Mouse (Mus musculus): Measurements from ENCODE around the gene Plekhs1. TPM values are rescaled to one million over a fixed set of nuclear protein-coding genes. Genes with fewer than 3 reads are reported as not detected.

The Plekhs1 gene
- polyA plus RNA-seq (2015; fragmentation: Nextera tagmentation; extraction: Ambion mirVana), result not detected in 2 replicates

DNA sequence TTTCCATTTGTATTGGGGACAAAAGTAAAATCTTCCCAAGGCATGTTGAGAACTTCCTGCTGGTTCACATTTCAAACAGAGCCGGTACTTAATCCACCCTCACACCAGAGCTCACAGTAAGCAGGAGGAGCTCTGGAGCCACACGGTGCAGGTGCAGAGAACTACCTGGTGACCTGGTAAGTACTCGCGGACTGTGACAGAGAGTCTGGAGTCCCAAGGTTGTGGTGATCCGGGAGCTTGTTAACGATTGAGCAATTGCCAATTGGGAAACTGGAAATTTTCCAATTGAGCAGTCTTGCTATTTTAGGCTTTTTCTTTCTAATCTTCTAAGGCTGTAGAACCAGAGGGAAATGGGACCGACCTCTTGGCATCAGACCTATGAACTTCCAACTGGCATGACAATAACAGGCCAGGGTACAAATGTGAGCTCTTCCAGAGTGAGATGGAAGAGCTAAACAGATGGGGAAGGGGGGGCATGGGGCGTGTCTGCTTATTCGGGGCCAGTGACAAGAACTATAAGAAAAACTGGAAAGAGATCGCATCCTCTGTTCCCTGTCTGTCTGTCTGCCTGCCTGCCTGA lies at the start of gene Plekhs1:
Plekhs1 (plus strand) TSS at position 119 of the 580 bp plus-strand sequence.
- ATAC-seq (ENCODE audit: extremely low read depth, insufficient number of reproducible peaks, low FRiP score, low TSS enrichment), result no peak
- 0 out of 2 replicates have a peak, but pooled peaks cover 3% of the 10 kb centered on the region for H3K27me3 ChIP-seq (replicated peaks)
- H3K36me3 ChIP-seq, result no peaks in the 10 kb centered on the region
- peaks cover 7% of the 10 kb centered on the region; the same call in 1 of the 2 replicates for H3K4me1 ChIP-seq
- no peak within 1 kb of the TSS for H3K27ac ChIP-seq (replicated peaks)
- no peak within 1 kb of the TSS for H3K4me3 ChIP-seq
- WGBS, result 56% methylated on average over 10 of the region's 10 CpGs
- no peaks in the 10 kb centered on the region for H3K9me3 ChIP-seq
- no peak within 1 kb of the TSS for H3K9ac ChIP-seq
- no peak within 1 kb of the TSS for H3K4me2 ChIP-seq

DNA sequence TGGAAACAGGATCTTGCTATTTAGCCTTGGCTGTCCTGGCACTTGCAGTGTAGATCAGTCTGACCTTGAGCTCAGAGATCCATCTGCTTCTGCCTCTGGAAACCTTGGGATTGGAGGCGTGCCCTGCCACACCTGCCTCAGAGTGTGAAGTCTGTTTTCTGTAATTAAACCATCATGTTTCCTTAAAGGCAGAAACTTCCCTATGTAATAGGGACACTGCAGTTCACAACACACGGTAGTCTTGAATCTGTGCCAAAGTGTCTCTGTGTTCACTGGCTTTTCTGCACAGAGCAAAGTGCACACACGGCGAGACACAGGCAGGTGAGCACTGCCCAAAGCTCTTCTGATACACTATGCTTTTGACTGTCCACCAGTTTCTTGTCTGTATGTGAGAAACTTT lies 43.0 kb upstream of the Plekhs1 start:
- Histone ChIP-seq H3K9ac (no peak overlapping the region), H3K27ac (replicated peaks) (no peak overlapping the region), H3K4me2 (no peak overlapping the region), H3K27me3 (replicated peaks) (no peaks in the 10 kb centered on the region), H3K36me3 (peaks cover 8% of the 10 kb centered on the region; the same call in 1 of the 2 replicates), H3K4me1 (peaks cover 6% of the 10 kb centered on the region), H3K4me3 (no peak overlapping the region), H3K9me3 (no peaks in the 10 kb centered on the region)
- WGBS, result 75% methylated on average over 4 of the region's 4 CpGs
- no peak for ATAC-seq (ENCODE audit: extremely low read depth, insufficient number of reproducible peaks, low FRiP score, low TSS enrichment)

DNA sequence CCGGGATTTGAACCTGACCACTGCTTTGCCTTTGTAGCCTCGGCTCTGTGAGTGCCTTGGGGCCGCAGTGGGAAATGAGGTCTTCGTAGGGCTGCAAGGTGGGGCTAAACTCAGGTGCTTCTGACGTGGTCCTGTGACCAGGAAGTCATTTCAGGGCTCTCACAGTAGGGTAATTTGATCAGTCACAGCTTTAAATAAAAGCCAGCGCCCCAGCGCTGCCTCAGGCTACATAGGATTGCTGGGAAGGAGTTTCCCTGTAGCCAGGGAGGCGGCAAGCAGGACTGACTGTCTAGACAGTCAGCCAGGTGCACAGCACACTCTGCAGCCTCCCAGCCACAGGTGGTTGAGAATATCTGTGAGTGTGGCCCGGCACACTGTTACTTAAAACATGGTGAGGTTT lies 42.0 kb upstream of the Plekhs1 start:
- WGBS, result 67% methylated on average over 9 of the region's 9 CpGs
- Histone ChIP-seq H3K4me1 (peaks cover 7% of the 10 kb centered on the region), H3K4me2 (no peak overlapping the region), H3K9me3 (no peaks in the 10 kb centered on the region), H3K9ac (no peak overlapping the region), H3K36me3 (peaks cover 11% of the 10 kb centered on the region), H3K27ac (replicated peaks) (no peak overlapping the region), H3K27me3 (replicated peaks) (no peaks in the 10 kb centered on the region), H3K4me3 (no peak overlapping the region)
- no peak for ATAC-seq (ENCODE audit: extremely low read depth, insufficient number of reproducible peaks, low FRiP score, low TSS enrichment)

DNA sequence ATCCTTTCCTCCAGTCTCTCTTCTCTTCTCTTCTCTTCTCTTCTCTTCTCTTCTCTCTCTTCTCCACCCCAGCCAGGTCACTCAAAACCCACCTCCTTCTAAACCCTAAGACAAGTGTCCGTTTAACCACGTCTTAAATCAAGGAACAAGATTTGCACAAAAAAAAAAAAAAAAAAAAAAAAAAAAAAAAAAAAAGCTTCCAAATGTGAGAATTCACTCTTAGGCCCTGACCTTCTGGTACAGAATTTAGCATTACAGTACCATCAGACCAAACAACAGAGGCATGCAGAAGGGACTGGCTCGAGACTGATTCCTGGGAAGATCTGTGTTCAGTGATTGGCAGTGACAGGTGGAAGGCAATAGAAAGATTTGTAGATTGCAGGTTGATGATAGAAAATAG lies 41.1 kb upstream of the Plekhs1 start:
- no peak for ATAC-seq (ENCODE audit: extremely low read depth, insufficient number of reproducible peaks, low FRiP score, low TSS enrichment)

DNA sequence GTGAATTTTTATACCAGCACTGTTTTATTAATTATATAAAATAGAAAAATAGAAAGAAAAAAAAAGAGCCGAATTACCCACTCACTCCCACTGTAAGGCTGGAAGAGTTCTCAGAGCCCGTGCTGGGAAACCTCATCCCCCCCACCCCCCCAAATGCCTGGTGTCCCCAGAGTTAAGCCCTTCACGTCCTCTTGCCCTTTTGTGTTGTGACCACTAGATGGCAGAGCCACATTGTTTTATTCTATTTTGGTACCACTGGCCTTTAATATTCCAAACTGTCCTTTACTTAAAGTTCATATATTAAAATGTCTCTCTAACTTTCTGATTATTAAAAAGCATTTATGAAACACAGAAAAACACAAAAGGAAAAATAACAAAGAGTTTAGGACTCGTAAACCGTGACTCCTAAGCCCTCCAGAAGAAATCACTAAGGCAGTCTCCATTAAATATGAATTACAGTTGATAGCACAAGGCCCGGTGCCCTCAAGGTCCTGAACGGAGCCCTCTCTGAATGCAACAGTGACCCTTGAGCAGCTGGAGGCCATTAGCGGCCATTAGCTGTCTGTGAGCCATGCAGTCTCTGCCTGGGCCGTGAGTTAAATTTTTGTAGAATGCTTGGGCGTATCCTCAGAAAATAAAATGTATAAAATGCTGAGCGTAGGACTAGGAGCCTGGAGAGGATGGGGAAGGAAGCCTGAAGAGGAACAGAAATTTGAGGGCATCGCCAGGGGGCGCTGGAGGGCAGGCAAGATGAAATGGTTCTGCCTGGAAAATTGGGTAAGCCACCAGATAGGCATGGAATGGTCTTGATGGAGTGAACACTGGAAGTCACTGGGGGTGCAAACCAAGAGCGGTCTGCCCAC lies 38.7 kb upstream of the Plekhs1 start:
- H3K9ac ChIP-seq, result no peak overlapping the region
- H3K4me1 ChIP-seq, result peaks cover 25% of the 10 kb centered on the region
- H3K4me3 ChIP-seq, result no peak overlapping the region
- ATAC-seq (ENCODE audit: extremely low read depth, insufficient number of reproducible peaks, low FRiP score, low TSS enrichment), result no peak
- 41% methylated on average over 14 of the region's 14 CpGs for WGBS
- H3K27me3 ChIP-seq (replicated peaks), result no peaks in the 10 kb centered on the region
- peaks cover 6% of the 10 kb centered on the region for H3K36me3 ChIP-seq
- H3K27ac ChIP-seq (replicated peaks), result peak overlapping the region; percentile 46
- H3K4me2 ChIP-seq, result no peak overlapping the region
- H3K9me3 ChIP-seq, result no peaks in the 10 kb centered on the region

More for the DNA sequence above, 41.1 kb upstream of the Plekhs1 start:
- H3K4me3 ChIP-seq, result no peak overlapping the region
- H3K36me3 ChIP-seq, result peaks cover 13% of the 10 kb centered on the region
- no peak overlapping the region for H3K9ac ChIP-seq
- no peaks in the 10 kb centered on the region for H3K27me3 ChIP-seq (replicated peaks)
- H3K4me1 ChIP-seq, result peaks cover 11% of the 10 kb centered on the region
- H3K27ac ChIP-seq (replicated peaks), result no peak overlapping the region
- H3K9me3 ChIP-seq, result no peaks in the 10 kb centered on the region
- 80% methylated on average over 3 of the region's 3 CpGs for WGBS
- no peak overlapping the region for H3K4me2 ChIP-seq

DNA sequence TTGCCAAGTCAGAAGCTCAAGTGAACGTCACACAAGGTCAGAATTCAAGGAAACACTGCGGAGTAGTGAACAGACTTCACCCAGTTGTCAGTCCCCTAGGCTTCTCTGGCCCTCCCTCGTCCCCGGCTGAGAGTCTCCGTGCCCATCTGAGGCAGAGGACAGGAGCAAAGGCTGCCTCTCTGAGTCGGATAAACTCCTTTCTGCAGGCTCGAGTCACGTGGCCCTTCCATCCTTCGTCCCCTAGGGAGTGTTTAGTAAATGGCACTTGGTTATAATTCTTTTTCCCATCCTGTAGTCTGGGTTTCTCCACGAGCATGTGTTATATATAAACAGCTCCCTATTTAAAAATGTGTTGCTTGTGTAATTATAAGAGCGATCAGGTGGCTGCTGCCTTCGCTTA lies 38.1 kb upstream of the Plekhs1 start:
- peaks cover 25% of the 10 kb centered on the region for H3K4me1 ChIP-seq
- no peak overlapping the region for H3K4me2 ChIP-seq
- no peak overlapping the region for H3K4me3 ChIP-seq
- H3K9ac ChIP-seq, result no peak overlapping the region
- WGBS, result 68% methylated on average over 12 of the region's 12 CpGs
- H3K27ac ChIP-seq (replicated peaks), result no peak overlapping the region
- no peaks in the 10 kb centered on the region for H3K27me3 ChIP-seq (replicated peaks)
- H3K9me3 ChIP-seq, result no peaks in the 10 kb centered on the region
- no peak for ATAC-seq (ENCODE audit: extremely low read depth, insufficient number of reproducible peaks, low FRiP score, low TSS enrichment)
- H3K36me3 ChIP-seq, result peaks cover 6% of the 10 kb centered on the region

DNA sequence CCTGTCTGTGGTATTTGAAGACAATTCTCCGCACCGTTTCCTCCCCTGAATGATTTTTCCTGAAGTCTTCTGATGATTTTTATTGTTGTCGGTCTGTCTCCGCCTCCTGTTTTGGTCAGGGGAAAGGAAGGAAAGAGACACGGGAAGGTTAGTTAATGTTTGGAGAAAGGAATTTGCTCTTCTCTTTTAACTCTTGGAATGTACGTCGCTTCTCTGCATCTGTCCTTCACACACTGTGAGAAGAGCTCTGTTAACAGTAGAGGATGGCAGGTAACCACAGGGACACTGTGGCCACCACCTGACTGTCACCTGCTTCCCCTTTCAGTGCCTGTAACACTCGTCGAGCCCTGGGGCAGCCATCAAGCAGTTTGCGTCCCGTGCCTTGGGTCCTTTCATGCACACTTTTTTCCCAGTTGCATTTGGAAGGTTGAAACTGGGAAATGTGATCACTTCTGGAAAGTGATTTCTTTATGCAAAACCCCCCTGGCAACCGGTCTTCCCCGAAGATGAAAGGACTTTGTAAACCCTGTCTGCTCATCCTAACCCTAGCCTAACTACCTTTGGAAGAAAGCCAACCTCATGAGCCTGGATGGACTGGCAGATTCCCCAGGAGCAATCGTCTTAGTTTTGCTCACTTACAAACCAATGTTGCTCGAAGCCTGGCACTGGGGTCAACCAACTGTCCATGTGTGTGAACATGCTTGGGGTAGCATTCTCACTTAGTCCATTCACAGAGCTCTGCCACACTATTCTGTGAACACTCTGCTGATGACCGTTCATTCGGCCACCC lies 36.6 kb upstream of the Plekhs1 start:
- no peak for ATAC-seq (ENCODE audit: extremely low read depth, insufficient number of reproducible peaks, low FRiP score, low TSS enrichment)
- H3K4me3 ChIP-seq, result no peak overlapping the region
- H3K27ac ChIP-seq (replicated peaks), result peak overlapping the region; percentile 80
- no peaks in the 10 kb centered on the region for H3K9me3 ChIP-seq
- no peak overlapping the region for H3K4me2 ChIP-seq
- 0 out of 2 replicates have a peak overlapping the region, but pooled peaks have one; percentile 72 for H3K9ac ChIP-seq
- peaks cover 6% of the 10 kb centered on the region for H3K36me3 ChIP-seq
- no peaks in the 10 kb centered on the region for H3K27me3 ChIP-seq (replicated peaks)
- 77% methylated on average over 17 of the region's 17 CpGs for WGBS
- H3K4me1 ChIP-seq, result peaks cover 25% of the 10 kb centered on the region

DNA sequence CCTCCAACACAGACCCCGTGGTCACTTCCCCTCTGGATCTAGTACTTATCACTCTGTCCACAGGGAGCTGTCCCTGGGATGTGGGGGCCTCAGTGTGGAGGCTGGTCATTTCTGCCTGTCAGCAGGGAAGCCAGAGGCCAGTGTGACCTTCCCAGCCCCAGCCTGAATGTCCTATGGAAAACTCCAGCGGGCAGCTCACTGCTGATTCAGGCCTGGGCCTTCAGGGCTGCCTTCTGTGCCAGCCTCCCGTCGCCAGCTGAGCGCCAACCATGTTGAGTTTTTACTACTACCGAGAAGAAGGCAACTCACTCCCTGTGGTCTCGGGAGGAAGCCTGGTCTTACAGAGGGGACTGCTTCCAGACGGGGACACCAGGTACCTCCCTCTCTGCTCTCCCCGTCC lies 35.9 kb upstream of the Plekhs1 start:
- Histone ChIP-seq H3K27ac (replicated peaks) (peak overlapping the region; percentile 80), H3K4me3 (no peak overlapping the region), H3K4me1 (peaks cover 25% of the 10 kb centered on the region), H3K27me3 (replicated peaks) (no peaks in the 10 kb centered on the region), H3K9me3 (no peaks in the 10 kb centered on the region), H3K4me2 (peak overlapping the region; percentile 38), H3K36me3 (peaks cover 6% of the 10 kb centered on the region), H3K9ac (peak overlapping the region; percentile 72)
- no peak for ATAC-seq (ENCODE audit: extremely low read depth, insufficient number of reproducible peaks, low FRiP score, low TSS enrichment)
- 42% methylated on average over 9 of the region's 9 CpGs for WGBS

DNA sequence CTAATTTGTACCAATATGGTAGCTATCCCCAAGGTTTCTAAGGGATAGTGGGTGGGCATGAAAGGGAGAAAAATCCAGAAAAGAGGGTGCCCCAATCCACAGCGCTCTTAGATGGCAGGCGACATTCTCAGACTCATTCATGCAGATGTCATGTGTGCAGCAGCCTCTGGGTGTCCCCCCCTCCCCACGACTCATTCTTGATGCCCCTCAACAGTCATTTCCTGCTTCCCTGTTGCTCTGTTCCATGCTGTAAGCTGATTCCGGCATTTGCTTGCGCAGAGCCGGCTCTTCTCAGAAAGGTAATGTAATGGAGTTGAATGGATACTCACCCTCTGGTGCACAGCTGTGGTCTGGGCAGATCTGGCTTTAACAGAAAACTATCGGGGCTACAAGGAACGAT lies 31.1 kb upstream of the Plekhs1 start:
- no peaks in the 10 kb centered on the region for H3K27me3 ChIP-seq (replicated peaks)
- ATAC-seq (ENCODE audit: extremely low read depth, insufficient number of reproducible peaks, low FRiP score, low TSS enrichment), result no peak
- WGBS, result 67% methylated on average over 8 of the region's 8 CpGs

DNA sequence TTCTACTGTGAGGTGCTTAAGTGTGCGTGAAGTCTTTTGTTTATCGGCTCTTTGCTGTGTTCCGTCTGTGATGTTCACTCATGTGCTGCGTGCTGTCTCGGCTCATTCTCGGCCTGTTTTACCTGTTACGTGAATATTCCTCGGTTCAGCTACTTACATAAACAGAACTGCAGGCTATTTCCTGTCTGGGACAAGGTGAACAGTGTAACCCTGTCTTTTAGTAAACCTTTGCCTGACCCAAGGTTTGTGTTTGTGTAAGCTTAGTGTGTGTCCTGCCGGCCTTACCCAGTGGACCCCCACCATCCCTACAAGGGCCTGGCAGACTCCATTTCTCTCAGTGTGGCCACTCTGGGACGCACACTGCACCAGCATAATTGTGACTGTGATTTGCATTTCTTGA lies 28.7 kb upstream of the Plekhs1 start:
- Histone ChIP-seq H3K27me3 (replicated peaks) (no peaks in the 10 kb centered on the region), H3K36me3 (peaks cover 49% of the 10 kb centered on the region), H3K4me2 (no peak overlapping the region), H3K9me3 (no peaks in the 10 kb centered on the region), H3K27ac (replicated peaks) (no peak overlapping the region), H3K4me1 (no peaks in the 10 kb centered on the region), H3K9ac (no peak overlapping the region), H3K4me3 (no peak overlapping the region)
- no peak for ATAC-seq (ENCODE audit: extremely low read depth, insufficient number of reproducible peaks, low FRiP score, low TSS enrichment)
- WGBS, result 80% methylated on average over 10 of the region's 10 CpGs

More for the DNA sequence above, 31.1 kb upstream of the Plekhs1 start:
- Histone ChIP-seq H3K9ac (no peak overlapping the region), H3K4me3 (no peak overlapping the region), H3K27ac (replicated peaks) (no peak overlapping the region), H3K9me3 (no peaks in the 10 kb centered on the region), H3K36me3 (peaks cover 27% of the 10 kb centered on the region), H3K4me2 (no peak overlapping the region), H3K4me1 (peaks cover 14% of the 10 kb centered on the region)

DNA sequence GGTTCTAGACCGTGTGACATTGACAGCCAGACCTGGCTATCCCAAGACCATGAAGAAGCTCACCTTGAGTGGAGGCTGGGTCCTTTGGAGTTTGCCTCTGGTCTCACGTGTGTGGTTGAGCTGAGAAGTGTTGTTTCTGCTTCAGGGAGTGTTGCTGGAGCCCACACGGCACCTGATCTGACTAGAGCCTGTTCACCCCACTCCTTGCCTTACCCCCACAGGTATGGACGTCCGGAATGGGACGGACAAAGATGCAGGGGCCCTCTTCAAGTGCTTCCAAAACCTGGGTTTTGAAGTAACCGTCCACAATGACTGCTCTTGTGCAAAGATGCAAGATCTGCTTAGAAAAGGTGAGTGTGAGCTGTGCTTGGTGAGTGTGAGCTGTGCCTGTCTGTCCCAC lies 27.9 kb upstream of the Plekhs1 start:
- WGBS, result 82% methylated on average over 7 of the region's 7 CpGs
- peaks cover 53% of the 10 kb centered on the region for H3K36me3 ChIP-seq
- no peaks in the 10 kb centered on the region for H3K27me3 ChIP-seq (replicated peaks)
- peaks cover 3% of the 10 kb centered on the region for H3K4me1 ChIP-seq
- ATAC-seq (ENCODE audit: extremely low read depth, insufficient number of reproducible peaks, low FRiP score, low TSS enrichment), result no peak
- H3K4me2 ChIP-seq, result no peak overlapping the region
- no peak overlapping the region for H3K4me3 ChIP-seq
- H3K27ac ChIP-seq (replicated peaks), result no peak overlapping the region
- no peaks in the 10 kb centered on the region for H3K9me3 ChIP-seq
- no peak overlapping the region for H3K9ac ChIP-seq
